Mouse (Mus musculus): ENCODE measurements around the gene Zfp592. TPM values are rescaled to one million over a fixed set of nuclear protein-coding genes. Genes with fewer than 3 reads are reported as not detected.

The Zfp592 gene
- total RNA-seq, 1 experiment from 2014 or later = 28.8 TPM

Other genes starting within 250 kb of the Zfp592 start
- 84.8 and 101 TPM in 2 replicates for gene Iqgap1, start 167.7 kb upstream of the Zfp592 start, total RNA-seq (2017)
- gene Zscan2, start 132.8 kb upstream of the Zfp592 start, total RNA-seq (2017) = 7.9 and 14.2 TPM in 2 replicates
- 31.7 and 79.8 TPM in 2 replicates for gene Wdr73, start 92.4 kb upstream of the Zfp592 start, total RNA-seq (2017)
- gene Nmb, start 88.6 kb upstream of the Zfp592 start, total RNA-seq (2017) = not detected in 2 replicates
- 333 and 351 TPM in 2 replicates for gene Sec11a, start 45.9 kb upstream of the Zfp592 start, total RNA-seq (2017)
- gene Alpk3, start 63.9 kb downstream of the Zfp592 start, total RNA-seq (2017) = 0.78 and 1.1 TPM in 2 replicates
- not detected in 2 replicates for gene Slc28a1, start 121.1 kb downstream of the Zfp592 start, total RNA-seq (2017)
- 0.41 and 4.6 TPM in 2 replicates for gene Pde8a, start 219.9 kb downstream of the Zfp592 start, total RNA-seq (2017)

Measured in common myeloid progenitor, adult 5-6 weeks (primary cell).